Mouse (Mus musculus) gastrocnemius, postnatal 14 days (tissue): Measurements from ENCODE around the gene Rapgef4. TPM values are rescaled to one million over a fixed set of nuclear protein-coding genes. Genes with fewer than 3 reads are reported as not detected.

ENCODE experiments used
- DNase-seq: peaks from one replicate; pipeline ENCODE4 v3.0.0; 2021; ENCODE audit warnings: mixed read lengths
- intact Hi-C: fragments of 180-260 bp; cut with DNase I; formaldehyde crosslinking; loops from one replicate; pipeline ENCODE4 v1.15.1; 2025; ENCODE audit warnings: low total_unique reads
- total RNA-seq, 2 experiments: library from RNA; stranded (reverse); gene quantifications; 2 replicates each; pipeline ENCODE4 v1.2.3; 2021

The Rapgef4 gene
- total RNA-seq, 2 experiments from 2014 or later: 2.3 to 3.2 TPM

DNA sequence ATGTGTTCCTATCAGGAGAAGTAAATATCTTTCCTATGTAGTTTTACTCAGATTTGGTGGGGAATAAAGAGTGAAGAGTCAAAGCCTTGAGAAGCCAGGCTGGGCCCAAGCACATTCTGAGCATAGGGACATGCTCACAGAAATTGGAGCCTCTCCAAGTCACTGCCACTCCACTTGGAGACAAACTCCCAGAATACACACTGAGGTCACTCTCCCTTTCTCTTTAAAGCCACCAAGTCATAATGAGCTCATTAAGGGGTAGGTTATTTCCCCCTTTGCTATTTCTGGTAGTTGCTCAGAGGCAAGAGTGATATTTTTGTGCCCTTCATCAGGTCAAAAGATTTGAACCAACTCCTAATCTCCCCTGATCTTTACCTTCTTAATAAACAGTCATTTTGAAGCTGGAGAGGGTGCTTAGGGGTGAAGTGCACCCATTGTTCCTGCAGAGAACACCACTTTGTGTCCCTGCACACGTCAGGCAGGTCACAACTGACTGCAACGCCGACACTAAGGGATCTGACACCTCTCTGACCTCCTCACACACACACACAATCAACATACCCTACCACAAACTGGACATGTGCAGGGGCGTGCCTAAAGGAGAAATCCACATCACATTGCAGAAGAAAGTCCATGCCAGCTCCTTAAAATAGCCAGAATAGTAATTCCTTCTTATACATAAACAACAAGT, 288.8 kb downstream of the Rapgef4 start:
- intact Hi-C loops: no loop called here
- DNase-seq: no peak

DNA sequence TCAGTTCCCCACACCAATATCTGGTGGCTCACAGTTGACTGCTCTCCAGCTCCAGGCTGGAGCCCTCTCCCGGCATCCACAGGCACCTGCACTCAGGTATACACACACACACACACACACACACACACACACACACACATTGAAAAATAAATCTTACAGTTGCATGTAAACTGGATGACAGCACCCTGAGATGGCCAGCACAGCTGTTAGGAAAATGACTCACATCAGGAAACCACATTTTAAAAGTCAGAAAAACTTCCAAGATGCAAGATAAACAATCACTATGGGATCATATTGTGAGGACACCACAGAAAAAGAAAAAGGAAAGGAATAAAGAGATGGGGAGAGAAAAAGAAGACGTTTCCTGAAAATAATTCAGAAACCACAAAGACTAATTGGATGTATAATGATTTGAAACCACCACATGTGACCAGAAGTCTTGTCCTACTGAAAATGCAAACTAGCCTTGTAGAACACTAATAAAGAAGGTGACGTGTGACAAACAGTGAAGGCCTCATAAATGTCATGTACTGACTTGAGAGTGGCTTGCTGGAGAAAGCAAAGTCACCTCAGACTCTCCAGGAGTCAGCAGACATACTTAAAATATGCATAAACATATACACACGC, 297.3 kb downstream of the Rapgef4 start:
- DNase-seq: no peak
- intact Hi-C loops: no loop called here

DNA sequence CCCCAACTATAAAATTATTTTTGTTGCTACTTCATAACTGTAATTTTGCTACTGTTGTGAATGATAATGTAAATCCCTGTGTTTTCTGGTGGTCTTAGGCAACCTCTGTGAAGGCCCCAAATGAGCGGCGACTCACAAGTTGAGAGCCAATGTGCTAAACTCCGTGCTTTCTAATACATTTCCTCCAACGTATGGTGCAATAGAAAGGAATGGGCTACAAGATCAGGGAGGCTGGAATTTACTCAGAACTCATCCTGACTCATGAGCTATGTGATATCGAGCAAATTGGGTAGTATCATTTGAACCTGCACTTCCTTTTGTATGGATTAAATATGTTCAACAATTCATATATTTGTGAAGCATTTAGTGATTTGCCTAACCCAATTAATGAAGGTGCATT, 299.5 kb downstream of the Rapgef4 start:
- no peak for DNase-seq

GRCm38 (mm10) chr2:72281971-72282370, 300.9 kb downstream of the Rapgef4 start:
- no peak for DNase-seq
- intact Hi-C loops: loop anchor here (10.0 kb wide), 1 partner anchor 47 kb away; no protein-coding TSS in a partner anchor

More for the DNA sequence above, 299.5 kb downstream of the Rapgef4 start:
- intact Hi-C loops: loop anchor here (10.0 kb wide), 1 partner anchor 46 kb away; no protein-coding TSS in a partner anchor

- intact Hi-C loops: loop anchor here (10.0 kb wide), 1 partner anchor 48 kb away; no protein-coding TSS in a partner anchor
These were observed 301.7 kb downstream of the Rapgef4 start for GRCm38 (mm10) chr2:72282733-72283132.

GRCm38 (mm10) chr2:72284689-72285088, 303.6 kb downstream of the Rapgef4 start:
- intact Hi-C loops: loop anchor here (10.0 kb wide), 1 partner anchor 50 kb away; no protein-coding TSS in a partner anchor
- DNase-seq: no peak

More at GRCm38 (mm10) chr2:72282733-72283132, 301.7 kb downstream of the Rapgef4 start:
- DNase-seq: no peak

DNA sequence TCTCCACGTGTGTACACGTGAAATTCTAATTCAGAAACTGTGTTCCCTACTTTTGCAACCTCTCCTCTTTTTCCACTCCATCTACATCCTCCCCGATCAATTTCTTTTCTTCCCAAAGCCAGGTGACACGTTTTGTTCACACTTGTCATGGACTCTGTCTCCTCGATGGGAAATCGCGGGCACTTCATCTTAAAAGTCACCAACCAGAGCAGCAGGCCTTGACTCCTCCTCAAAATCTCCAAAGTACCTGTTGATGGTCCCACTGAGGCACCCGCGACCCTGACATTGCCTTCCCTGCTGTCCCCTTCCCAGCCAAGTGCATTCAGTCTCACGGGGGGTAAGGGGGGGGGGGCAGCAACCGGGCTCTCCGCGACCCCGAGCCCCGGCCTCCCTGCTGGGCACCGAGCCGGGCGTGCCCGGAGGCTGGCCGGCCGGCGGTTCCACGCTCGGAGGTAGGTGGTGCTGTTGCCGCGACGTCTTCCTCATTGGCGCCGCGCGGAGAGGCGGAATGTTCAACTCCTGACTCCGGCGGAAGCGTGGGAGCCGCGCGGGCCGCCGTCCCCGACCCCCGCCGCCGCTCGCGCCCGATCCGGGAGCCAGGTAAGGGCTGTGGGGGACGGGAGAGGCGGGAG, 304.3 kb downstream of the Rapgef4 start, which contains the start of gene Map3k20:
Gene Map3k20 (plus strand): TSS at position 382 of the 632 bp plus-strand sequence.
- peak; percentile 81 for DNase-seq
- intact Hi-C loops: loop anchor here (10.0 kb wide), 1 partner anchor 51 kb away; no protein-coding TSS in a partner anchor

GRCm38 (mm10) chr2:72285888-72286661, 305.0 kb downstream of the Rapgef4 start:
- DNase-seq: peak; percentile 46
- intact Hi-C loops: loop anchor here (10.0 kb wide), 1 partner anchor 51 kb away; no protein-coding TSS in a partner anchor

DNA sequence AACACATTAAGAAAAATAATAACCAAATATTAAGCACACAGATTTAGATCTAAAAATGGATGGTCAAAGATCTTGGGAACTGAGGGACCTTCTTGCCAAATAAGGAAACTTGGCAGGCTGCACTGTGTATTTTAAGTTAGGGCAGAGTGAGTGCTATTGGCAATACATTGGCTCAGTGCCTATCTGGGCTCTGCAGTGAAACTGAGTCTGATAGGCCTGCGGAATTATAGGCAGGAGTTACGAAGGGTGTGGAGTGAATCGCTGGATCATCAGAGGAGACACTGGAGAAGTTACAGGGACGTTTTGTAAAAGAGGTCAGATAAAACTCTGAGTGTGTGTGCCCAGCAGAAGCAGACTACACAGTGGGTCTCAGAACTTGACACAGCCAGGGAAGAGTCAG, 306.1 kb downstream of the Rapgef4 start:
- DNase-seq: no peak
- intact Hi-C loops: loop anchor here (10.0 kb wide), 1 partner anchor 52 kb away; no protein-coding TSS in a partner anchor

- DNase-seq: no peak
- intact Hi-C loops: loop anchor here (10.0 kb wide), 1 partner anchor 54 kb away; no protein-coding TSS in a partner anchor
These were observed 308.0 kb downstream of the Rapgef4 start for GRCm38 (mm10) chr2:72288932-72289534.

GRCm38 (mm10) chr2:72291103-72291502, 310.1 kb downstream of the Rapgef4 start:
- DNase-seq: no peak
- intact Hi-C loops: no loop called here

DNA sequence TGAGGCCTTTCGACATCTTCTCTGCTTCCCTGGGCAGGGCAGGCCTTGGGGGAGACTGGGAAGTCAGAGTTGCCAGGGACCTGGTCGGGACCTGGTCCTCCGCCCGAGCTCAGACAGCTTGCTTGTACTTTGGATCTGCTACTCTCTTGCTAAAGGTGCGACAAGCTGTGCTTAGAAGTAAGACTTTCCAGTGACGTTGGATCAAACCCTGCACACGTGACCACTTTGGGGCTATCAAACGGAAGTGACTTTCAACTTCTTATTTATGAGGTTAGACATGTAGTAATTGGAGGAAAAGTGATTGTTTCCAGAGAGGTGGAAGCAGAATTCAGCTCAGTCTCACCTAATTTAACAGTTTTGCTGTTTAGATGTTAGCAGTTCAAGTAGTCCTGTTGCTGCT, 311.5 kb downstream of the Rapgef4 start:
- DNase-seq: no peak
- intact Hi-C loops: no loop called here

DNA sequence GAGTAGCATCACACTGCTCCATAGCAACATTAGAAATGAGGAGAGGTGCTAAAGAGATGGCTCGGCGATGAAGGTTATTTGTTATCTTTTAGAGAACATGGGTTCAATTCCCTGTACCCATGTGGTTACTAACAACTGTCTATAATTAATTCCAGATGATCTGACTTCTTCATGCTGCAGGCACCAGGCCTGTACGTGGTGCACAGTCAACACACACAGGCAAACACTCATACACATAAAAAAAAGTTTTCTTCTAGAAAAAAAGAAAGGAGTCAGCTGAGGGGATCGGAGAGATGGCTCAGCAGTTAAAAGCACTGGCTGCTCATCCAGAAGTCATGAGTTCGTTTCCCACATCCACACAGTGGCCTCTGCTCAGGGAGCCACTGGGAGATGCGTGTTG, 314.0 kb downstream of the Rapgef4 start:
- intact Hi-C loops: loop anchor here (5.0 kb wide), 1 partner anchor 92 kb away; no protein-coding TSS in a partner anchor
- no peak for DNase-seq

- no peak for DNase-seq
- intact Hi-C loops: loop anchor here (5.0 kb wide), 1 partner anchor 90 kb away; no protein-coding TSS in a partner anchor
These were observed 316.1 kb downstream of the Rapgef4 start for GRCm38 (mm10) chr2:72296984-72297715.

GRCm38 (mm10) chr2:72297716-72298082, 316.7 kb downstream of the Rapgef4 start:
- intact Hi-C loops: loop anchor here (5.0 kb wide), 1 partner anchor 90 kb away; no protein-coding TSS in a partner anchor

GRCm38 (mm10) chr2:72298406-72298805, 317.4 kb downstream of the Rapgef4 start:
- intact Hi-C loops: loop anchor here (5.0 kb wide), 1 partner anchor 89 kb away; no protein-coding TSS in a partner anchor
- DNase-seq: no peak

More at GRCm38 (mm10) chr2:72297716-72298082, 316.7 kb downstream of the Rapgef4 start:
- peak; percentile 39 for DNase-seq

DNA sequence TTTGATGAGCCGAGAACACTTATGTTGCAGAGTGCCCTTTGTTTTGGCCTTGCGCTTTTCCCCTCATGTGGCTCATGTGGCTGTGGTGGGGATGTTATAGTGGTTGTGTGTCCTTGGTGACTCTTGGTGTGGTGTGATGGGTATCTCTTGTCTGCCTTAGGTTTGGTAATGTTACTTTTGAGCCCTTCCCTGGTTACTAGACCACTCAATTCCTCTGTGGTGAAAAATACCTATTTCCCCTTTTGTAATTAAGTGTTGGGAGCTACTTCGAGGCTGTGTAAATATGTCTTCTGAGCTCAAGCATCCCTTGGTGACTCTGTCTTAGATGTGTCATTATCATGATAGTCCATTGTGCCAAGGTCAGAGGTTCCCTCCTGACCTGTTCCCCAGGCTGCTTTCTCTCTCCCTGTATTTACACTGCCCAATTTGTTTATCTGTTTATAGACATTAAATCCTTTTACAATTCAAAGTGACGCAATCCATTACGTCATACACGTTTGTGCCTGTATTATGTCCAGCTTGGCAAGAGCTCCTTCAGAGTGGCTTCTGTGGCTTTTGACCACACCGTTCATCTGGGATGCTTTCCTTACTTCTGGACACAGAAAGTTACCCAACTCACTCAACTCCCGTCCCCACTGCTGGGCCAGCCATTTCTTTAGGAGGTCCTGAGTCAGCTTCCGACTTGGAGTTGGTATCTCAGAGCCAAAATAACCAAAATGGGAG, 320.3 kb downstream of the Rapgef4 start:
- intact Hi-C loops: no loop called here
- DNase-seq: no peak
